Mouse (Mus musculus): Measurements from ENCODE around the gene Atp6ap1. TPM values are rescaled to one million over a fixed set of nuclear protein-coding genes. Genes with fewer than 3 reads are reported as not detected.

The Atp6ap1 gene
- 82.6 and 84.6 TPM in 2 replicates for polyA plus RNA-seq (2016; fragmentation: Nextera tagmentation; extraction: Ambion mirVana)

DNA sequence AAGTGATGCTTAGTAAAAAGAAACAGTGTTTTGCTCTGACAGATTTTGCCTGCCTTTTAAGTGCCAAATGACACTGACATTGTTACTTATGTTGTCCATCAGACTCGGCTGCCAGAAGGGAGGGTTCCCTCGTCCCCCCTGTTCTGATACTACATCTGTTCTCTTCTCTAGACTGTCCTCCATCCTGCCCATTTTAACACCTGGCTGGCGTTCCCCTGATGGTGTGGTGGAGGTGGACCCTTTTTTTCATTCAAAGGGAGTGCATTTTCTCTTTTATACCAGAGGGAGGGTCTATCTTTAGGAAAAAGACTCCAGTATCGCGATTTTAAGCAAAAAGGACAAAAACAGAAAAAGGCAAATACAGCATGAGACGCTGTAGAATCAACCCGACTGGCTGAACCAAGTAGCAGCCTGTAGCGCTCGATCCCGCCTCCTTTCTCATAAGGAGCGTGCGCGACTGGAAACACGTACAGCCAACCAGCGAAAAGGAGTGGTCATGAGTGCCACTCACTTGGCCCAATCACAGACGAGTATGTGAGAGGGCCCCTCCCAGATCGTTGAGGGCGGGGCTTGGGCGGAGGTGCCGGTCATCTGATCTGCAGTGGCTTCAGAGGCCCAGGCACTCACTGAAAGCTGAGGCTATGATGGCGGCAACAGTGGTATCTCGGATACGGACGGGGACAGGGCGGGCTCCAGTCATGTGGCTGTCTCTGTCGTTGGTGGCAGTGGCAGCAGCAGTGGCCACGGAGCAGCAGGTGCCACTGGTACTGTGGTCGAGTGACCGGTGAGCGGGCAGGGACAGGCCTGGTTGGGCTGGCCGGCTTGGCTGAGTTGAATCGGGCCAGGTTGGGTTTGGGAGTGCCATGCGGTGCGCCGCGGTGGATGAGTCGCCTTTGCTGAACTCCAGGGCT lies at the start of gene Atp6ap1:
TSS of gene Atp6ap1 (plus strand) at position 560 of the 911 bp plus-strand sequence.
- DNase-seq (ENCODE audit: extremely low spot score, low spot score) = peak; percentile 87
- Histone ChIP-seq H3K36me3 (replicated peaks) (peaks cover 32% of the 10 kb centered on the region), H3K9me3 (no peaks in the 10 kb centered on the region), H3K27ac (peak within 1 kb of the TSS; percentile 88), H3K27me3 (ENCODE audit: poor library complexity, severe bottlenecking) (no peaks in the 10 kb centered on the region), H3K4me3 (peak within 1 kb of the TSS; percentile 72), H3K4me1 (peaks cover 9% of the 10 kb centered on the region)
- WGBS = 20% methylated on average over 37 of the region's 37 CpGs

- Histone ChIP-seq H3K4me1 (peaks cover 23% of the 10 kb centered on the region), H3K27me3 (ENCODE audit: poor library complexity, severe bottlenecking) (0 out of 2 replicates have a peak, but pooled peaks cover 11% of the 10 kb centered on the region), H3K27ac (no peak overlapping the region), H3K36me3 (replicated peaks) (peaks cover 5% of the 10 kb centered on the region), H3K4me3 (peak overlapping the region; percentile 58; the same call in 1 of the 2 replicates), H3K9me3 (no peaks in the 10 kb centered on the region)
- 11% methylated on average over 3 of the region's 3 CpGs for WGBS
- DNase-seq (ENCODE audit: extremely low spot score, low spot score) = peak; percentile 53
Observed at GRCm38 (mm10) chrX:74248651-74249050, 48.2 kb upstream of the Atp6ap1 start.

GRCm38 (mm10) chrX:74249615-74250014 lies 47.3 kb upstream of the Atp6ap1 start, which contains the start of gene Flna:
Gene Flna, minus strand, starts transcription at chrX:74249820.
- peak; percentile 44 for DNase-seq (ENCODE audit: extremely low spot score, low spot score)
- Histone ChIP-seq H3K36me3 (replicated peaks) (no peaks in the 10 kb centered on the region), H3K27me3 (ENCODE audit: poor library complexity, severe bottlenecking) (0 out of 2 replicates have a peak, but pooled peaks cover 11% of the 10 kb centered on the region), H3K9me3 (no peaks in the 10 kb centered on the region), H3K4me1 (peaks cover 13% of the 10 kb centered on the region), H3K4me3 (peak within 1 kb of the TSS; percentile 58), H3K27ac (peak within 1 kb of the TSS; percentile 88)
- 18% methylated on average over 38 of the region's 38 CpGs for WGBS

DNA sequence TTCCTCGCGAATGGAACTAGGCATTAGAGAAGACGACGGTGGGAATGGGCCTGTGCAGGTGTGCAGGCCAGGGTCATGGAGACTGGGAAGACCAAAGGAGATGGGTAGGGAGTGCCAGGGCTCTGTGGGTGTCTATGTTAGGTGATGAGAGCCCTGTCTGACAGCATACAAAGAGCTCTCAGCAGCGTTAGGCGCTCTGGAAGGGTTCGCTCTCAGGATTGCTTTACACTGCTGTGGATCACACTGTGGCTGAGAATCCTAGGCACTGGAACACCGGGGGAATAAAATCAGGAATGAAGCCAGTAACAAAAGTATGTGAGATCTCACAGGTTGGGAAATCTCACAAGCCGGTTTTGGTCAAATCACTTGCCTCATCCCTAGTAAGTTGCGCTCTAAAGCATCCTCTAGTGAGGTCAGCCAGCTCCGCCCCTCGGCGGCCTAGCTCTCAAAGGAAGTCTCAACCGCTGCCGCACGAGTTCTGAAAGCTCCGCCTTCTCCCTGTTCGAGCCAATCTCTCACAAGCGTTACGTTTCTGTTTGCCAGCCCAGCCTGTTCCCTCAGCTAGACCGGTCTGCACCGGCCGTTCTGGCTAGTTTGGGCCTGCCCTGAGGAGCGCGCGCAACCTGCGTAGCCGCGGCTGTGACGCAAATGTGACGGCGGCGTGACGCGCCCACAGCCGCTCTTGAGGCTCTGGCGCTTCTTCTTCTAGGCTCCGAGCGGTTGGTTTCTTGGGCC lies 42.6 kb upstream of the Atp6ap1 start, which contains the start of gene Emd:
TSS of gene Emd (plus strand) at position 535 of the 735 bp plus-strand sequence.
- Histone ChIP-seq H3K4me1 (peaks cover 13% of the 10 kb centered on the region), H3K27me3 (ENCODE audit: poor library complexity, severe bottlenecking) (0 out of 2 replicates have a peak, but pooled peaks cover 11% of the 10 kb centered on the region), H3K4me3 (peak within 1 kb of the TSS; percentile 70), H3K36me3 (replicated peaks) (peaks cover 27% of the 10 kb centered on the region), H3K9me3 (no peaks in the 10 kb centered on the region), H3K27ac (peak within 1 kb of the TSS; percentile 92)
- DNase-seq (ENCODE audit: extremely low spot score, low spot score) = peak; percentile 86
- 26% methylated on average over 39 of the region's 39 CpGs for WGBS

DNA sequence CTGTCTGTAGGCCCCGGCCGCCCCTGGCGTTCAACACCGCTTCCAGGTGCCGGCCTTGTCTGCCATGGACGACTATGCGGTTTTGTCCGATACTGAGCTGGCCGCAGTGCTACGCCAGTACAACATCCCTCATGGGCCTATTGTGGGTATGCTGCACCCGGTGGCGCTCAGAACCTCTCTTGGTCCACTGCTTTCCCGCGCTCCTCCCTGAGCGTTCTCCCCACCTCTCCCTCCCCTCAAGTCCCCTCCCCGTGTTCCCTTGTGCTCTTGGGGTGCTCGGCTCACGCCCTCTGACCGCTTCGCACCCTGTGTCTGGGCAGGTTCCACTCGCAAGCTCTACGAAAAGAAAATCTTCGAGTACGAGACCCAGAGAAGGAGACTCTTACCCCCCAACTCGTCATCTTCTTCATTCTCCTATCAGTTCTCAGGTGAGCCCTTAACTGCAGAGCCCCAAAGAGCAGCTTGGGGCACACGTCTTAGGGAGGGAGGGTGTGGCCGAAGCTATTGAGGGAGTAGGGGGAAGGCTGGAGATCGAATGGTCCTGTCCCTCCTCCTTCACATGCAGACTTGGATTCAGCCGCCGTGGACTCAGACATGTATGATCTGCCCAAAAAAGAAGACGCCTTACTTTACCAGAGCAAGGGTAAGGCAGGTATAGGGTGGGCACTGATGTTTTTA lies 41.9 kb upstream of the Atp6ap1 start:
- no peak for DNase-seq (ENCODE audit: extremely low spot score, low spot score)
- Histone ChIP-seq H3K9me3 (no peaks in the 10 kb centered on the region), H3K36me3 (replicated peaks) (peaks cover 30% of the 10 kb centered on the region)

DNA sequence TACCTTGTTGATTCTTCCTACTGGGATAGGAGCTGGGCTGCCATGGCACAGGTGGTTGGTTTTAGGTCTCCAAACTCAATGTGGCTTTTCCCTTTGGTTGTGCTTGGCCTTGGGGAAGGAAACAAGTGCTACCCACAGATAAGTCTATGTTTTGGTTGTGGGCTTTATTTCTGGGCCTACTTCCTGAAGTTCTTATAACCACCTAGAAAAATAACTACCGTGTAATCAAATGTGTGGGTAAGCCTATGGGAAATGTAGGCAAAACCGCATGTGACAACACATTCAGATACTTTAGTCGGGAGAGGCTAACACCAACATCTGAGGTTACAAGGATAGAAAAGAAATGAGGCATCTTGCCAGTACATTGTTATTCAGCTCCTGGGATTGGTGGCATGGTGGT lies 39.2 kb upstream of the Atp6ap1 start:
- H3K36me3 ChIP-seq (replicated peaks) = peaks cover 36% of the 10 kb centered on the region
- 92% methylated on average over 3 of the region's 3 CpGs for WGBS
- H3K4me1 ChIP-seq = peaks cover 6% of the 10 kb centered on the region
- no peak overlapping the region for H3K4me3 ChIP-seq
- DNase-seq (ENCODE audit: extremely low spot score, low spot score) = no peak
- H3K27me3 ChIP-seq (ENCODE audit: poor library complexity, severe bottlenecking) = no peaks in the 10 kb centered on the region
- no peak overlapping the region for H3K27ac ChIP-seq
- H3K9me3 ChIP-seq = no peaks in the 10 kb centered on the region

More for the DNA sequence above, 41.9 kb upstream of the Atp6ap1 start:
- 22% methylated on average over 31 of the region's 31 CpGs for WGBS
- peaks cover 7% of the 10 kb centered on the region for H3K4me1 ChIP-seq
- H3K4me3 ChIP-seq = peak overlapping the region; percentile 70
- H3K27me3 ChIP-seq (ENCODE audit: poor library complexity, severe bottlenecking) = 0 out of 2 replicates have a peak, but pooled peaks cover 11% of the 10 kb centered on the region
- peak overlapping the region; percentile 92 for H3K27ac ChIP-seq

DNA sequence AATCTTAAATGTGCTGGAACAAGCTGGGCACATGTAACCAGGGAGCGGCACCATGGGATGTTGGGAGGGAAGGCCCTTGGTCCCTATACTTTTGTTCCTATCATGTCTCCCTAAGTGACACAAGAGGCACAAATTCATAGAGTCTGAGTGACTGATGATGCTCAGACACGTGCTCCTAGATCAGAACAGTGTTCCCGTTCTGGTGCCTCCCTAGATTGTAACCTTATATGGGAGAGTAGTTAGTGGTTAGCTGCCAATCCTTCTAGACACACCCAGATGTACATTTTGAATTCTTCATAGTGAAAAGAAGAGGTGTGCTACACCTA lies 27.2 kb upstream of the Atp6ap1 start:
- peaks cover 6% of the 10 kb centered on the region for H3K4me1 ChIP-seq
- peak overlapping the region; percentile 63 for H3K4me3 ChIP-seq
- peak overlapping the region; percentile 94 for H3K27ac ChIP-seq
- H3K27me3 ChIP-seq (ENCODE audit: poor library complexity, severe bottlenecking) = no peaks in the 10 kb centered on the region
- peaks cover 16% of the 10 kb centered on the region for H3K36me3 ChIP-seq (replicated peaks)
- 27% methylated on average over 3 of the region's 3 CpGs for WGBS
- peak; percentile 15 for DNase-seq (ENCODE audit: extremely low spot score, low spot score)
- H3K9me3 ChIP-seq = no peaks in the 10 kb centered on the region

DNA sequence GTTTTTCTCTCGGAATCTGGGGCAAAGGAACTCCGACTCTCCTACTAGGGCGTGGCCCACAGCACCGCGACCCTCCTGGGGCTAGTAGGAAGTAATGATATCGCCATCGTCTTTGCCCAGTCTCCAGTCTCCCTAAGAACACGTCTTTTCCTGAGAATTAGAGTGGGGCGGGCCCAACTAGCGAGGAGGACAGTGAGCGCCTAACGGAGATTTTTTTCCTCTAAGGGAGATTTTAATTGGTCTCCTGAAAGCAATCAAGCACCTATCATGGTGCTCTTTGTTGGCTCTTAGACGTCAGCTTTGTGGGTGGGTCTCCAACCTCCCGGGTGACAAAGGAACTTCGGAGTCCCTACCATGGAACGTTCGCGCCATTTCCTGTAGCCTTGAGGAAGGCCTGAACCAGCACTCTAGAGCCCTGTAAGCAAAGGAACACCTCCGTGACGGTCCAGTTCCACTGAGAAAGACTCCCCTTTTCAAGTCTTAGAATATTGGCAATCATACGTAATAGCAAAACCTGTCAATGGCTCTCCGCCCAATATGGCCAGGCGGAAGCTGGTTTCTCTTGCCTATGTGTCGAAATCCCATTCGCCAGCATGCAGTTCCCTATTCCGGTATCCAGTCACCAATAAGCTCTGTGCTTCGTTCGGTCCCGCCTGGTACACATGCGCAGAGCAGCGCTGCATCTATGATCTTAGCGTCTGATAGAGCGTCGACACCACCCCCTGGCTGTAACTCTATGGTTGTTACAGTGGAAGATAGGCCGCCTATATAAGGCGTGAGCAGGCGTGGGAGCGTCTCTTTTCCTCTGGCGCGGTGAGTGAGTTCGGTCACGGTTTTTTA lies 26.6 kb upstream of the Atp6ap1 start, which contains the start of gene Rpl10:
TSS of gene Rpl10 (plus strand) at position 751 of the 840 bp plus-strand sequence.
- no peaks in the 10 kb centered on the region for H3K9me3 ChIP-seq
- 18% methylated on average over 42 of the region's 42 CpGs for WGBS
- H3K4me3 ChIP-seq = peak within 1 kb of the TSS; percentile 63
- no peaks in the 10 kb centered on the region for H3K27me3 ChIP-seq (ENCODE audit: poor library complexity, severe bottlenecking)
- H3K27ac ChIP-seq = peak within 1 kb of the TSS; percentile 94
- H3K36me3 ChIP-seq (replicated peaks) = peaks cover 16% of the 10 kb centered on the region
- DNase-seq (ENCODE audit: extremely low spot score, low spot score) = peak; percentile 85
- H3K4me1 ChIP-seq = peaks cover 6% of the 10 kb centered on the region

GRCm38 (mm10) chrX:74270902-74271551 lies 25.9 kb upstream of the Atp6ap1 start:
- H3K27ac ChIP-seq = peak overlapping the region; percentile 87
- WGBS = 22% methylated on average over 27 of the region's 27 CpGs
- H3K4me3 ChIP-seq = peak overlapping the region; percentile 63
- no peaks in the 10 kb centered on the region for H3K9me3 ChIP-seq
- peak; percentile 25 for DNase-seq (ENCODE audit: extremely low spot score, low spot score)
- no peaks in the 10 kb centered on the region for H3K27me3 ChIP-seq (ENCODE audit: poor library complexity, severe bottlenecking)
- H3K36me3 ChIP-seq (replicated peaks) = peaks cover 16% of the 10 kb centered on the region
- H3K4me1 ChIP-seq = peaks cover 6% of the 10 kb centered on the region

GRCm38 (mm10) chrX:74273422-74274322 lies 23.2 kb upstream of the Atp6ap1 start:
- Histone ChIP-seq H3K27me3 (ENCODE audit: poor library complexity, severe bottlenecking) (no peaks in the 10 kb centered on the region), H3K4me3 (no peak overlapping the region), H3K36me3 (replicated peaks) (peaks cover 16% of the 10 kb centered on the region), H3K27ac (no peak overlapping the region), H3K4me1 (peaks cover 6% of the 10 kb centered on the region), H3K9me3 (no peaks in the 10 kb centered on the region)
- DNase-seq (ENCODE audit: extremely low spot score, low spot score) = peak; percentile 19
- 32% methylated on average over 10 of the region's 10 CpGs for WGBS
